Mouse (Mus musculus): ENCODE data around the gene Sh3kbp1. TPM values are rescaled to one million over a fixed set of nuclear protein-coding genes. Genes with fewer than 3 reads are reported as not detected.

The Sh3kbp1 gene
- polyA plus RNA-seq, 1 experiment from 2014 or later = 17.9 TPM

DNA sequence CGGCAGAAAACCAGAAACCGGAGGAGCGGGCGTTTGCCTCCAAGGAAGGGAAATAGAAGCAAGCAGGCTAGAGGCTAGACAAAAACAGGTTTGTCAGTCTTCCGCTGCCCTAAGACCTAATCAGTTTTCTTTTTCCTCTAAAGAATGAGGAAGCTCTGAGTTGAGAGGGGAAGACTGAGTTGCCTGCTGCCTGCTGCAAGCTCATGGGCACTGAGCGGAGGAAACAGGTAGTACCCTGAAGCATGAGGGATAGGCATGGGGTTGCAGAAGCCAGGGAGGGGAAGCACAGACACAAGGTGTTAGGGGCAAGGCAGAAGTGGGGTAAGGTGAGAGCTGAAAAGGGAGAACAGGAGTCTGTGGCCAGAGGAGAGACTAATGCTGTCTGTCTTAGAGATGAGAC, 297.7 kb downstream of the Sh3kbp1 start:
- ATAC-seq (no peak), DNase-seq (ENCODE audit: low spot score) (no peak)
- Histone ChIP-seq H3K4me1 (ENCODE audit: insufficient read depth, low read depth, low read length) (no peaks in the 10 kb centered on the region), H3K4me3 (ENCODE audit: low read depth, low read length) (no peak overlapping the region), H3K27ac (ENCODE audit: low read length) (no peak overlapping the region), H3K9ac (replicated peaks; ENCODE audit: low read depth) (no peak overlapping the region), H3K36me3 (ENCODE audit: insufficient read depth, low read length) (no peaks in the 10 kb centered on the region), H3K4me2 (replicated peaks; ENCODE audit: low read depth, low read length) (no peak overlapping the region), H3K27me3 (replicated peaks; ENCODE audit: insufficient read depth, low read length) (no peaks in the 10 kb centered on the region), H3K9me3 (ENCODE audit: low read length) (no peaks in the 10 kb centered on the region)
- 81% methylated on average over 6 of the region's 6 CpGs for WGBS
- TF ChIP-seq EP300 (IDR thresholded peaks at IDR 0.05) (no peak), CTCF (IDR thresholded peaks at IDR 0.05) (no peak)

DNA sequence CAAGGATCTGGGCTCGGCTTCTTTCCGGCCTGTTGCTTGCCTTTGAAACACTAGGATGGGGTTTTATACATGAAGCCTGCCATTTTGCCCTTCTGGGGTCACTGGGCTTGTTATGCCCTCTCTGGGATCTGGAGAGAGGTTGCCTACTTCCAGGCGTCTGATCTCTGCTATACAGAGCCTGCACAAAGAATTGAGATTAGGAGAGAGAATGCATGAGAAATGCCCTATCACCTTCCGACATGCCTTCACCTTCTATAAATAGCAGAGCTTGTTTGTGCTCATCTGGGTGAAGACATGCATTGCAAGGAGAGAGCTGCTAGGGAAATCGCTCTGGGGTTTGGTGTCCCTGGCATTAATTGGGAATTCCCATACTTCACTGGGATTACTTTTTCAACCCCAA, 301.1 kb downstream of the Sh3kbp1 start:
- Histone ChIP-seq H3K4me3 (ENCODE audit: low read depth, low read length) (no peak overlapping the region), H3K27me3 (replicated peaks; ENCODE audit: insufficient read depth, low read length) (no peaks in the 10 kb centered on the region), H3K36me3 (ENCODE audit: insufficient read depth, low read length) (no peaks in the 10 kb centered on the region), H3K9ac (replicated peaks; ENCODE audit: low read depth) (no peak overlapping the region), H3K4me2 (replicated peaks; ENCODE audit: low read depth, low read length) (no peak overlapping the region), H3K9me3 (ENCODE audit: low read length) (no peaks in the 10 kb centered on the region), H3K27ac (ENCODE audit: low read length) (no peak overlapping the region), H3K4me1 (ENCODE audit: insufficient read depth, low read depth, low read length) (no peaks in the 10 kb centered on the region)
- DNase-seq (ENCODE audit: low spot score) (no peak), ATAC-seq (no peak)
- 65% methylated on average over 5 of the region's 5 CpGs for WGBS
- TF ChIP-seq CTCF (IDR thresholded peaks at IDR 0.05) (no peak), EP300 (IDR thresholded peaks at IDR 0.05) (no peak)

DNA sequence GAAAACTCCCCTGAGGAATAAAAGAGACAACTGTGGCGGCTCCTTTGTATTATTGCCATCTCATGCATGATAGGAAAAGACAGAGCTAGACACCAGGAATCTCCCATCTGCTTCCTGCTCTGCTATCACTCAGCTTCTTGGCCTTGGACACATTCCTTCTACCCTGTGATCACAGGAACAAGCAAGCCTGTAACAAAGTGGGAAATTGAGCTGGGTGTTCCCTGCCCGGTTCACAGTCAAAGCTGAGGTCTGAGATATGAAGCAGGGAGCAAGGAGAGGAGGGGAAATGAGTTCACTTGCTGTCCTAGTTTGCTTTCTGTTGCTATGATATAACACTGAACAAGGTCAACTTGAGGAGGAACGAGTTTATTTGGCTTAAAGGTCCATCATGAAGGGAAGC, 301.8 kb downstream of the Sh3kbp1 start:
- Histone ChIP-seq H3K27ac (ENCODE audit: low read length) (no peak overlapping the region), H3K36me3 (ENCODE audit: insufficient read depth, low read length) (no peaks in the 10 kb centered on the region), H3K27me3 (replicated peaks; ENCODE audit: insufficient read depth, low read length) (no peaks in the 10 kb centered on the region), H3K4me1 (ENCODE audit: insufficient read depth, low read depth, low read length) (no peaks in the 10 kb centered on the region), H3K4me2 (replicated peaks; ENCODE audit: low read depth, low read length) (no peak overlapping the region), H3K9ac (replicated peaks; ENCODE audit: low read depth) (no peak overlapping the region), H3K9me3 (ENCODE audit: low read length) (no peaks in the 10 kb centered on the region), H3K4me3 (ENCODE audit: low read depth, low read length) (no peak overlapping the region)
- ATAC-seq (no peak), DNase-seq (ENCODE audit: low spot score) (no peak)
- no peak for TF ChIP-seq CTCF (IDR thresholded peaks at IDR 0.05)
- no peak for TF ChIP-seq EP300 (IDR thresholded peaks at IDR 0.05)
- WGBS = 64% methylated on average over 3 of the region's 3 CpGs

DNA sequence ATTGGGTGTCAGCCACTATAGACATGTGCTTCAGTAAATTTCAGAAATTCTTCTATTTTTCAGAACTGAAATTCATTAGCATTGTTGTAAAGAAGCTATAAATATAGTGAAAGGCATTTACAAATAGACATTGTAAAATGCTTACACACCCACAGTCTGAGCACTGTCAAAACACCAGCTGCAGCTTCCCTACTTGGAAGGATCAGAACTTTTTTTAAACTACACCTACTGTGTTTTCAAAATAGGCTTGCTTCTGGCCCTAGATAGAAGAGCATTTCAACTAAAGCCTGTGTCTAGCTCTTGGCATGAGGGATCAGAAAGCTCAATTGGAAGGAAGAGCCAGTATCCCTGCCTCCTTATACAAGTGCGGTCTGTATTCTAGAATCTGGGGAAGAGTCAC, 305.0 kb downstream of the Sh3kbp1 start:
- no peak overlapping the region for H3K4me2 ChIP-seq (replicated peaks; ENCODE audit: low read depth, low read length)
- no peaks in the 10 kb centered on the region for H3K4me1 ChIP-seq (ENCODE audit: insufficient read depth, low read depth, low read length)
- TF ChIP-seq CTCF (IDR thresholded peaks at IDR 0.05) (no peak), EP300 (IDR thresholded peaks at IDR 0.05) (no peak)
- H3K9ac ChIP-seq (replicated peaks; ENCODE audit: low read depth) = no peak overlapping the region
- H3K27ac ChIP-seq (ENCODE audit: low read length) = no peak overlapping the region
- no peaks in the 10 kb centered on the region for H3K36me3 ChIP-seq (ENCODE audit: insufficient read depth, low read length)
- ATAC-seq = no peak
- H3K4me3 ChIP-seq (ENCODE audit: low read depth, low read length) = no peak overlapping the region
- WGBS = 100% methylated on average over 1 of the region's 1 CpGs
- H3K27me3 ChIP-seq (replicated peaks; ENCODE audit: insufficient read depth, low read length) = no peaks in the 10 kb centered on the region
- H3K9me3 ChIP-seq (ENCODE audit: low read length) = no peaks in the 10 kb centered on the region
- no peak for DNase-seq (ENCODE audit: low spot score)

DNA sequence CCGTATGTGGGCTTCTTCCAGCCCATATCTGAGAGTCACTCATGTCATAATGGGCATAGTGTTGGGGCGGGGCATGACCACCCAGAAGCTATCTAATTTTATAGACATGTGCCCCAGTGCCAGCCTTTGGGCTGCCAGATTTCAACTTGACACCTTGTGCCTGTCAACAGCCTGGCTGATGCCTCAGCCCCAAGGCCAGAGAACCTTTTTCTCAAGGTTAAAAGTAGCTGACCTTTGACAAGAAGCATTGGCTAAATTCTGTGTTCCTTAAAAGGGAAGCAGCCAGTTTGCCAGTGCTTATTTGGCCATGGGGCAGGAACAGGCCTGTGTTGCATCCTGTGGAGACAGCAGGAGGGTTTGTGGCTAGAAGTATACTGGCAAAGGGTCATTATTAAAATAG, 315.5 kb downstream of the Sh3kbp1 start:
- ATAC-seq (no peak), DNase-seq (ENCODE audit: low spot score) (no peak)

DNA sequence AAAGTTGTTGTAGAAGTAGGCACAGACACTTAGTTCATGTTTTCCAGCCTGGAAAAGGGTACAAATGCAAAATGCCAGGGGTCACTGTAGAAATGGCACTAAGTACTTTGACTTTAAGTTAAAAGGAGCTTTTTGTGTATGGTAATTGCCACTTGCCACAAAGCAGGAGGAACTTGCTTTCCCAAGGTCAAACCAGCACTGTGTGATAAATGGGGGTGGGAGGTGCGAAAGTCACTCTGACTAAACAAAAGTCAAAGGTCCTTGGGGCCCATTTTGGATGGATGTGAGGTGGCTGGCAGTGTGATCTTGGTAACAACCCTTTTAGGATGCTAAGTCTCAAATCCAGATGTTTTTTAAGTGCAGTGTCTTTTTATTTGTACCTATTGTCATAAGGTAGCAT, 316.5 kb downstream of the Sh3kbp1 start:
- ATAC-seq = no peak
- DNase-seq (ENCODE audit: low spot score) = no peak
- 75% methylated on average over 1 of the region's 1 CpGs for WGBS
- H3K4me1 ChIP-seq (ENCODE audit: insufficient read depth, low read depth, low read length) = no peaks in the 10 kb centered on the region
- no peak overlapping the region for H3K27ac ChIP-seq (ENCODE audit: low read length)
- no peak overlapping the region for H3K9ac ChIP-seq (replicated peaks; ENCODE audit: low read depth)
- TF ChIP-seq CTCF (IDR thresholded peaks at IDR 0.05) (no peak), EP300 (IDR thresholded peaks at IDR 0.05) (no peak)
- H3K27me3 ChIP-seq (replicated peaks; ENCODE audit: insufficient read depth, low read length) = no peaks in the 10 kb centered on the region
- H3K4me2 ChIP-seq (replicated peaks; ENCODE audit: low read depth, low read length) = no peak overlapping the region
- no peaks in the 10 kb centered on the region for H3K9me3 ChIP-seq (ENCODE audit: low read length)
- H3K36me3 ChIP-seq (ENCODE audit: insufficient read depth, low read length) = no peaks in the 10 kb centered on the region
- no peak overlapping the region for H3K4me3 ChIP-seq (ENCODE audit: low read depth, low read length)

More for the DNA sequence above, 315.5 kb downstream of the Sh3kbp1 start:
- Histone ChIP-seq H3K27me3 (replicated peaks; ENCODE audit: insufficient read depth, low read length) (no peaks in the 10 kb centered on the region), H3K9me3 (ENCODE audit: low read length) (no peaks in the 10 kb centered on the region), H3K4me1 (ENCODE audit: insufficient read depth, low read depth, low read length) (no peaks in the 10 kb centered on the region), H3K9ac (replicated peaks; ENCODE audit: low read depth) (no peak overlapping the region), H3K4me2 (replicated peaks; ENCODE audit: low read depth, low read length) (no peak overlapping the region), H3K36me3 (ENCODE audit: insufficient read depth, low read length) (no peaks in the 10 kb centered on the region), H3K4me3 (ENCODE audit: low read depth, low read length) (no peak overlapping the region), H3K27ac (ENCODE audit: low read length) (no peak overlapping the region)
- no peak for TF ChIP-seq EP300 (IDR thresholded peaks at IDR 0.05)
- TF ChIP-seq CTCF (IDR thresholded peaks at IDR 0.05) = no peak
- WGBS = 67% methylated on average over 2 of the region's 2 CpGs
